Mouse (Mus musculus) spleen, adult 2 months (tissue): ENCODE results near the gene B3galt4. TPM values are rescaled to one million over a fixed set of nuclear protein-coding genes. Genes with fewer than 3 reads are reported as not detected.

Source experiments
- DNase-seq, 2 experiments: peaks; one replicate each; pipeline versions ENCODE4 v3.0.0 to v3.0.0-alpha.2; 2012 to 2021; ENCODE audit warnings: low spot score in 2 of 2, low read depth in 1 of 2
- H3K27ac ChIP-seq: fragments of 200-500 bp; 2 replicates; pipeline ENCODE4 v1.5.1; 2012; ENCODE audit warnings: low read length, inconsistent platforms; ENCODE audit not compliant: insufficient read depth
- H3K27me3 ChIP-seq: fragments of 200-500 bp; 2 replicates; pipeline ENCODE4 v1.6.1; 2012; ENCODE audit warnings: mild to moderate bottlenecking, moderate library complexity, low read length, inconsistent platforms; ENCODE audit not compliant: control insufficient read depth, insufficient read depth
- H3K36me3 ChIP-seq: fragments of 200-500 bp; 2 replicates; pipeline ENCODE4 v1.6.1; 2012; ENCODE audit warnings: mild to moderate bottlenecking, low read length, inconsistent platforms; ENCODE audit not compliant: control insufficient read depth, insufficient read depth
- H3K4me1 ChIP-seq: fragments of 200-500 bp; 2 replicates; pipeline ENCODE4 v1.6.1; 2011; ENCODE audit warnings: inconsistent platforms; ENCODE audit not compliant: control insufficient read depth, insufficient read depth, insufficient read length
- H3K4me3 ChIP-seq: fragments of 200-500 bp; 2 replicates; pipeline ENCODE4 v1.5.1; 2011; ENCODE audit warnings: mild to moderate bottlenecking, inconsistent platforms; ENCODE audit not compliant: insufficient read depth, insufficient read length; ENCODE audit errors: extremely low read depth
- CTCF ChIP-seq: fragments of 200-500 bp; IDR thresholded peaks from 2 replicates; pipeline ENCODE4 v1.5.1; 2011; ENCODE audit warnings: mild to moderate bottlenecking, inconsistent platforms; ENCODE audit not compliant: insufficient read depth, insufficient read length, insufficient replicate concordance; ENCODE audit errors: extremely low read depth
- POLR2A ChIP-seq: fragments of 200-500 bp; IDR thresholded peaks from 2 replicates; pipeline ENCODE4 v1.6.1; 2011; ENCODE audit warnings: low read depth, low read length, inconsistent platforms
- WGBS: fragments of 180-500 bp; shearing (Covaris S2); methylation state at CpG from one replicate; pipeline ENCODE4 v1.1.7; 2018; 5-methylcytosine and 5-hydroxymethylcytosine counted together
- polyA plus RNA-seq: library from polyadenylated mRNA; depleted of rRNA; stranded (reverse); fragments of >200 nt; gene quantifications from 2 replicates; pipeline ENCODE4 v1.2.3, GENCODE M21; 2012

B3galt4 gene
- polyA plus RNA-seq, 1 experiment, result 18.9 TPM

DNA sequence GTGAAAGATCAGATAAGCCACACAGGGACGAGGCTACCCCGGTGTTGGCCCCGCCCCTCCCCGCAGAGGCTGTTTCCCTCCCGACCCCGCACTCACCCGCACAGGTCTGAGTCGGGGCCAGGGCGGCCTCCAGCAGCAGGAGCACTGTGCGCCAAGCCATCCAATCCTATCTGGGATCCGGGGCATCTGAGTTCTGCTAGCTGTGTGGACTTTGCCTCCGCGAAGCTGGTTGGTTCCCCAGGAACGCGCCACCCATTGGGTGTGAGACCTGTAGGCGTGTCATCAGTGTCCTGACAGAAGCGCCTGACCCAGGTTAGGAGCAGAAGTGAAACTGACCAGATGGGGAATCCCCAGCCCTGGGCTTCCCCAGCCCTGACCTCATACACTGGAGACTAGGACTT lies 27.3 kb upstream of the B3galt4 start:
- Histone ChIP-seq H3K27ac (peak overlapping the region; percentile 93), H3K4me1 (peaks cover 22% of the 10 kb centered on the region), H3K4me3 (peak overlapping the region; percentile 75), H3K36me3 (peaks cover 3% of the 10 kb centered on the region; the same call in 1 of the 2 replicates), H3K27me3 (no peaks in the 10 kb centered on the region)
- peak; percentile 89 to 94 for DNase-seq
- TF ChIP-seq CTCF (no peak), POLR2A (peak; percentile 77)
- WGBS, result 1% methylated on average over 17 of the region's 17 CpGs

DNA sequence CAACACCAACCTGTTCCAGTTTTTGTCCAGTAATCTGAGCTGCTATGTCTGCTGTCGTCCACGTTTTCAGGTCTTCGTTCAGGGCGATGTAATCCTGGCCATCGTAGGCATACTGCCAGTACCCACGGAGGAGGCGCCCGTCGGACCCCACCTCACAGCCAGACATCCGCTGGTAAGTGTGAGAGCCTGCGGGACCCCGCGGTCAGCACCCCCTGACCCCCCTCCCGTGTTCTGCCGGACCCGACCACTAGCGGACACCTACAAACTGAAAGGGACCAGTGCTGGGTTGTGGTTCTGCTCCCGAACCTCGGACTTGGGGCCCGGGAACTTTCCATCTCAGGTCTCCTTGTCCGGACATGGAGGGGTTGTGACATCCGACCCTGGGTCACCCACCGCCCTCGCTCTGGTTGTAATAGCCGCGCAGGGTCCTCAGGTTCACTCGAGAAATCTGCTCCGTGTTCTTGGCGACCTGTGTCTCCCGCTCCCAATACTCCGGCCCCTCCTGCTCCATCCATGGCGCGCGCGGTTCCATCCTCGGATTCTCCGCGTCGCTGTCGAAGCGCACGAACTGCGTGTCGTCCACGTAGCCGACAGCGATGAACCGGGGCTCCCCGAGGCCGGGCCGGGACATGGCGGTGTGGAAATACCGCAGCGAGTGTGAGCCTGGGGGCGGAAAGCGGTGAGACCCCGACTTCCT lies 26.7 kb upstream of the B3galt4 start:
- H3K27ac ChIP-seq, result peak overlapping the region; percentile 93
- no peak for TF ChIP-seq POLR2A
- no peak for TF ChIP-seq CTCF
- no peaks in the 10 kb centered on the region for H3K27me3 ChIP-seq
- H3K4me3 ChIP-seq, result peak overlapping the region; percentile 75
- peaks cover 5% of the 10 kb centered on the region; the same call in 1 of the 2 replicates for H3K36me3 ChIP-seq
- 9% methylated on average over 57 of the region's 57 CpGs for WGBS
- no peak for DNase-seq
- peaks cover 22% of the 10 kb centered on the region for H3K4me1 ChIP-seq

DNA sequence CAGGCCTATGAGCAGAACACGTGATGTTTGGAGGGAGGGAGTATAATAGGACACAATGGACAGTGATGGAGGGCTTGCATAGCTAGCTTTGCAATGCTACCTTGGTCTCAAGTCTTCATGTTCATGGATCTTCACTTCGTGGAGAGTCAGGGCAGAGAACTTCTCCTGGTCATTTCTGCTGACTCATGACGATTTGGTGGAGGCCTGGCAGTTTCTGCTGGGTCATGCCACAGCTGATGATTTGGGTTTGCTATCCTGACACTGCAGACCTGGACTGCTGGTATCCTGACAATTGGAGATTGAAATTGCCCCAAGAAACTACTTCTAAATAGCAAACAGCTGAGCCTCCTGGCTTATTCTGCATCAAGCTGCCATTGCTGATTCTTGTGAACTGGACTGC lies 22.3 kb upstream of the B3galt4 start:
- no peak for DNase-seq
- Histone ChIP-seq H3K36me3 (peaks cover 5% of the 10 kb centered on the region; the same call in 1 of the 2 replicates), H3K27ac (no peak overlapping the region), H3K4me3 (no peak overlapping the region), H3K4me1 (peaks cover 2% of the 10 kb centered on the region), H3K27me3 (no peaks in the 10 kb centered on the region)
- WGBS, result 79% methylated on average over 3 of the region's 3 CpGs
- TF ChIP-seq POLR2A, result no peak
- no peak for TF ChIP-seq CTCF

DNA sequence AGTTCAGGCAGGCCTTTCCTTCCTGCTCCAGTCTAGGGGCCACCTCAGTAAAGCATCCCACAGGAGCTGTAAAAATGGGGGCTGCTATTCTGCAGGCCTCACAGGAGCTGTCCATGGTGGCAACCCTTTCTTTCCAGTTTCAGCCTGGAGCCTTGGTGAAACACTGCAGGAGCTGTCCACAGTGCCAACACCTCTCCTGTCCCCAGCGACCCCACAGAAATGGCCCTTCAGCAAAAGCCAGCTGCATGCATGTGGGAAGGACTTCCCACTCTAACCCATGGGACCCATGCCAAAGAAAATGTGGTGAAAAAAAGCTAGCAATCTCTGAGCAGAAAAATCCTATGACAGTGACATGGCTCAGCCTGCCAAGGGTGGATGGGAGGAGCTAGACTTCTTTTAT lies 21.4 kb upstream of the B3galt4 start:
- no peak for DNase-seq
- Histone ChIP-seq H3K4me3 (no peak overlapping the region), H3K4me1 (peaks cover 2% of the 10 kb centered on the region), H3K36me3 (peaks cover 5% of the 10 kb centered on the region; the same call in 1 of the 2 replicates), H3K27ac (no peak overlapping the region), H3K27me3 (no peaks in the 10 kb centered on the region)
- TF ChIP-seq POLR2A (no peak), CTCF (no peak)
- 21% methylated on average over 1 of the region's 1 CpGs for WGBS

DNA sequence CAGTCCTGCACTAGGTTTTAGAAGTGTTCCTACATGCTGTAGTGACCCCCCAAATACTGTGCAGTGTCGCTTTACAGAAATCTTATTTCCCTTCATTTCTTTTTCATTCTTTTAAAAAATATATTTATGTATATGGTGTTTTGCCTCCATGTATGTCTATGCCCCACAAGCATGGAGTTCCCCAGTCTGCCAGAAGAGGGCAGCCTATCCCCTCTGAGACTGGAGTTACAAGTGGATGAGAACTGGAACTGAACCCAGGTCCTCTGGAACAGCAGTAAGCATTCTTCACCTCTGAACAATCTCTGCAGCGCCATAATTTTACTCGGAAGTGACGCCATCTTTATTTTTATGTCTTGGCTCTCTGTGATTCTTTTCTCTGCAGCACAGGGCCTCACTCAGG lies 18.1 kb upstream of the B3galt4 start:
- TF ChIP-seq POLR2A (no peak), CTCF (no peak)
- WGBS, result 87% methylated on average over 4 of the region's 4 CpGs
- peaks cover 9% of the 10 kb centered on the region for H3K36me3 ChIP-seq
- H3K27ac ChIP-seq, result no peak overlapping the region
- H3K4me3 ChIP-seq, result no peak overlapping the region
- no peaks in the 10 kb centered on the region for H3K4me1 ChIP-seq
- no peaks in the 10 kb centered on the region for H3K27me3 ChIP-seq
- no peak for DNase-seq

DNA sequence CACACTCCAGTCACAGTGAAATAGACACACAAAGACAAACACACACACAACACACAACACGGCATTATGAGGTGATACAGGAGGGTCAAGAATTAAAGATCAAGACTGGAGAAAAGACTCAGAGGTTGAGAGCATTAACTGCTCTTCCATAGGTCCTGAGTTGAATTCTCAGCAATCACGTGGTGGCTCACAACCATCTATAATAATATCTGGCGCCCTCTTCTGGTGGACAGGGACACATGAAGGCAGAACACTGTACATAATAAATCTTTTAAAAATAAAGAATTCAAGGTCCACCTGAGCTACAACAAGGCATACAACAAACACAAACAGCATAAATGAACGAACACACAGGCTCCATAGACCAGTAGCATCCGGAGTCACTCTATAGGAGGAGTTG lies 17.6 kb upstream of the B3galt4 start:
- WGBS, result 32% methylated on average over 5 of the region's 5 CpGs
- Histone ChIP-seq H3K27me3 (no peaks in the 10 kb centered on the region), H3K36me3 (peaks cover 9% of the 10 kb centered on the region), H3K4me3 (no peak overlapping the region), H3K4me1 (no peaks in the 10 kb centered on the region), H3K27ac (no peak overlapping the region)
- peak in 1 of 2 experiments; percentile 72 for DNase-seq
- TF ChIP-seq POLR2A (no peak), CTCF (peak; percentile 16; the same call in 1 of the 2 replicates)

DNA sequence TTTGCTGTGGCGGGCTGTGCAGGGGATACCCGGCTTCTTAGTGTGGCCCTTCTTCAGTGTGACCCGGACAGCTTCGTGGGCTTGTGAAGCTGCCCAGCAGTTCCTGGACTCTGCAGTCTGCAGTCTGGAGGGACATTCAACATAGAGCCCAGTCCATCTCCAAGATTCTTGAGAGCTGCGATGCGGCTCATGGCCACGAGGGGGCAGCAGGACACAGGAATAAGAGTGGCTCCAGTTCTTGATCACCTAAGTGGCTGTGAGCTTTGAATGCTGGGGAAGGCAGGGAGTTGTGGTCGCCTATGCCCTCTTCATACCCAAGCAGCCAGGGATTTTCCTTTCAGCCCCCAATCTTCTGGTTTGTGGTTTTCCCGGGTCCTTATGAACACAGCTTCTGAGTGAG lies 17.2 kb upstream of the B3galt4 start:
- Histone ChIP-seq H3K4me1 (no peaks in the 10 kb centered on the region), H3K27ac (no peak overlapping the region), H3K4me3 (no peak overlapping the region), H3K27me3 (no peaks in the 10 kb centered on the region), H3K36me3 (peaks cover 8% of the 10 kb centered on the region)
- 2% methylated on average over 9 of the region's 9 CpGs for WGBS
- peak; percentile 69 to 73 for DNase-seq
- no peak for TF ChIP-seq POLR2A
- TF ChIP-seq CTCF, result peak; percentile 93
